Mouse (Mus musculus) embryonic facial prominence, embryonic 11.5 days (tissue): ENCODE measurements around the gene Tmed10. TPM values are rescaled to one million over a fixed set of nuclear protein-coding genes. Genes with fewer than 3 reads are reported as not detected.

Experiments used
- ATAC-seq: fragments of 200-750 bp; cut with Nextera tagmentation; replicated peaks from 2 replicates; pipeline ENCODE4 v1.8.0; 2017; ENCODE audit warnings: low read depth; ENCODE audit not compliant: insufficient number of reproducible peaks, low FRiP score, low TSS enrichment
- DNase-seq: peaks from one replicate; pipeline ENCODE4 v3.0.0-alpha.2; 2015; ENCODE audit warnings: low spot score
- H3K27ac ChIP-seq: fragments of 300-500 bp; sonication (generic); replicated peaks from 2 replicates; pipeline ENCODE4 v1.5.1; 2014; ENCODE audit warnings: mild to moderate bottlenecking, low read depth, low read length, control low read depth
- H3K27me3 ChIP-seq: fragments of 300-500 bp; sonication (generic); 2 replicates; pipeline ENCODE4 v1.6.1; 2014; ENCODE audit warnings: mild to moderate bottlenecking, low read length, moderate library complexity, mixed read lengths; ENCODE audit not compliant: control insufficient read depth, insufficient read depth
- H3K36me3 ChIP-seq: fragments of 300-500 bp; sonication (generic); replicated peaks from 2 replicates; pipeline ENCODE4 v1.6.1; 2014; ENCODE audit warnings: low read depth, mild to moderate bottlenecking, low read length, moderate library complexity, mixed read lengths; ENCODE audit not compliant: control insufficient read depth, insufficient read depth
- H3K4me1 ChIP-seq: fragments of 300-500 bp; sonication (generic); 2 replicates; pipeline ENCODE4 v1.6.1; 2014; ENCODE audit warnings: low read length, mixed read lengths; ENCODE audit not compliant: control insufficient read depth, insufficient read depth
- H3K4me2 ChIP-seq: fragments of 300-500 bp; sonication (generic); 2 replicates; pipeline ENCODE4 v1.6.1; 2014; ENCODE audit warnings: low read depth, mild to moderate bottlenecking, control low read depth, low read length, moderate library complexity
- H3K4me3 ChIP-seq: fragments of 300-500 bp; sonication (generic); 2 replicates; pipeline ENCODE4 v1.5.1; 2014; ENCODE audit warnings: low read depth, low read length, control low read depth
- H3K9ac ChIP-seq: fragments of 300-500 bp; sonication (generic); replicated peaks from 2 replicates; pipeline ENCODE4 v1.6.1; 2014; ENCODE audit warnings: mild to moderate bottlenecking, control low read depth, low read length
- H3K9me3 ChIP-seq: fragments of 300-500 bp; sonication (generic); replicated peaks from 2 replicates; pipeline ENCODE4 v1.6.1; 2016; ENCODE audit warnings: mild to moderate bottlenecking, low read length, inconsistent platforms, mixed read lengths; ENCODE audit not compliant: control insufficient read depth
- WGBS: fragments of 180-500 bp; shearing (Covaris S2); extraction: QIAGEN DNeasy Blood & Tissue Kit; methylation state at CpG from one replicate; pipeline ENCODE4 v1.1.7; 2014; 5-methylcytosine and 5-hydroxymethylcytosine counted together
- polyA plus RNA-seq: library from polyadenylated mRNA; unstranded; fragments of >200 nt; fragmentation: Nextera tagmentation; extraction: Ambion mirVana; gene quantifications from 2 replicates; pipeline ENCODE4 v1.2.1, GENCODE M21; 2014

Gene Tmed10
- 297 and 302 TPM in 2 replicates for polyA plus RNA-seq

- Histone ChIP-seq H3K4me2 (peak within 1 kb of the TSS; percentile 60), H3K36me3 (no peaks in the 10 kb centered on the region), H3K27me3 (no peaks in the 10 kb centered on the region), H3K4me3 (peak within 1 kb of the TSS; percentile 92), H3K9me3 (no peaks in the 10 kb centered on the region), H3K4me1 (no peaks in the 10 kb centered on the region), H3K9ac (peak within 1 kb of the TSS; percentile 92), H3K27ac (peak within 1 kb of the TSS; percentile 67; the same call in 1 of the 2 replicates)
- under 1% methylated on average over 37 of the region's 37 CpGs for WGBS
- DNase-seq (peak; percentile 97), ATAC-seq (peak; percentile 90)
Measured at GRCm38 (mm10) chr12:85374561-85375272, at the start of gene Tmed10. TSS of gene Tmed10 (minus strand) at chr12:85374847.

- DNase-seq (no peak), ATAC-seq (no peak)
- no peaks in the 10 kb centered on the region for H3K36me3 ChIP-seq
- H3K27me3 ChIP-seq, result no peaks in the 10 kb centered on the region
- no peak overlapping the region for H3K27ac ChIP-seq
- H3K4me1 ChIP-seq, result no peaks in the 10 kb centered on the region
- H3K4me3 ChIP-seq, result no peak overlapping the region
- no peak overlapping the region for H3K9ac ChIP-seq
- H3K9me3 ChIP-seq, result no peaks in the 10 kb centered on the region
- no peak overlapping the region for H3K4me2 ChIP-seq
- WGBS, result 82% methylated on average over 11 of the region's 11 CpGs
Measured at GRCm38 (mm10) chr12:85423236-85423635, 48.6 kb upstream of the Tmed10 start.

GRCm38 (mm10) chr12:85422536-85422935 is 47.9 kb upstream of the Tmed10 start:
- H3K4me2 ChIP-seq, result no peak overlapping the region
- no peaks in the 10 kb centered on the region for H3K4me1 ChIP-seq
- no peaks in the 10 kb centered on the region for H3K9me3 ChIP-seq
- DNase-seq, result no peak
- no peaks in the 10 kb centered on the region for H3K27me3 ChIP-seq
- no peaks in the 10 kb centered on the region for H3K36me3 ChIP-seq
- ATAC-seq, result no peak
- no peak overlapping the region for H3K27ac ChIP-seq
- 88% methylated on average over 8 of the region's 8 CpGs for WGBS
- H3K9ac ChIP-seq, result no peak overlapping the region
- H3K4me3 ChIP-seq, result no peak overlapping the region

- H3K4me1 ChIP-seq, result no peaks in the 10 kb centered on the region
- no peak overlapping the region for H3K4me2 ChIP-seq
- H3K27ac ChIP-seq, result no peak overlapping the region
- DNase-seq (no peak), ATAC-seq (no peak)
- H3K27me3 ChIP-seq, result no peaks in the 10 kb centered on the region
- WGBS, result 73% methylated on average over 9 of the region's 9 CpGs
- H3K9ac ChIP-seq, result no peak overlapping the region
- no peaks in the 10 kb centered on the region for H3K9me3 ChIP-seq
- H3K4me3 ChIP-seq, result no peak overlapping the region
- H3K36me3 ChIP-seq, result no peaks in the 10 kb centered on the region
Measured at GRCm38 (mm10) chr12:85420945-85421344, 46.3 kb upstream of the Tmed10 start.

- no peak for DNase-seq
- no peak for ATAC-seq
- 85% methylated on average over 9 of the region's 9 CpGs for WGBS
Measured at GRCm38 (mm10) chr12:85417845-85418244, 43.2 kb upstream of the Tmed10 start.

GRCm38 (mm10) chr12:85416298-85416697 is 41.7 kb upstream of the Tmed10 start:
- Histone ChIP-seq H3K4me3 (no peak overlapping the region), H3K27ac (no peak overlapping the region), H3K9ac (no peak overlapping the region), H3K36me3 (no peaks in the 10 kb centered on the region), H3K27me3 (no peaks in the 10 kb centered on the region), H3K9me3 (no peaks in the 10 kb centered on the region; the same call in 1 of the 2 replicates), H3K4me2 (no peak overlapping the region), H3K4me1 (no peaks in the 10 kb centered on the region)
- no peak for DNase-seq
- ATAC-seq, result no peak
- 80% methylated on average over 5 of the region's 5 CpGs for WGBS

More at GRCm38 (mm10) chr12:85417845-85418244, 43.2 kb upstream of the Tmed10 start:
- H3K27me3 ChIP-seq, result no peaks in the 10 kb centered on the region
- H3K9ac ChIP-seq, result no peak overlapping the region
- H3K9me3 ChIP-seq, result no peaks in the 10 kb centered on the region
- H3K27ac ChIP-seq, result no peak overlapping the region
- H3K4me3 ChIP-seq, result no peak overlapping the region
- H3K4me1 ChIP-seq, result no peaks in the 10 kb centered on the region
- H3K36me3 ChIP-seq, result no peaks in the 10 kb centered on the region
- no peak overlapping the region for H3K4me2 ChIP-seq

- H3K4me1 ChIP-seq, result no peaks in the 10 kb centered on the region
- H3K4me2 ChIP-seq, result no peak overlapping the region
- no peak overlapping the region for H3K27ac ChIP-seq
- no peaks in the 10 kb centered on the region for H3K36me3 ChIP-seq
- WGBS, result 81% methylated on average over 3 of the region's 3 CpGs
- ATAC-seq (no peak), DNase-seq (no peak)
- H3K9ac ChIP-seq, result no peak overlapping the region
- H3K27me3 ChIP-seq, result no peaks in the 10 kb centered on the region
- no peak overlapping the region for H3K4me3 ChIP-seq
- H3K9me3 ChIP-seq, result no peaks in the 10 kb centered on the region; the same call in 1 of the 2 replicates
Measured at GRCm38 (mm10) chr12:85415876-85416275, 41.2 kb upstream of the Tmed10 start.

- no peaks in the 10 kb centered on the region for H3K4me1 ChIP-seq
- WGBS, result 55% methylated on average over 2 of the region's 2 CpGs
- no peak overlapping the region for H3K9ac ChIP-seq
- no peaks in the 10 kb centered on the region for H3K36me3 ChIP-seq
- ATAC-seq (no peak), DNase-seq (no peak)
- no peak overlapping the region for H3K4me3 ChIP-seq
- H3K27ac ChIP-seq, result no peak overlapping the region
- no peaks in the 10 kb centered on the region; the same call in 1 of the 2 replicates for H3K9me3 ChIP-seq
- H3K27me3 ChIP-seq, result no peaks in the 10 kb centered on the region
- no peak overlapping the region for H3K4me2 ChIP-seq
Measured at GRCm38 (mm10) chr12:85411136-85411535, 36.5 kb upstream of the Tmed10 start.
